Comparison of ENCODE assay signal across 20 mouse cellular contexts in genomic region chr19:33282985-33283384, GRCm38 (mm10).
A peak's percentile ranks its signal among the peaks of the same experiment; 100 is the strongest.
DNase-seq lines count a peak whose midpoint lies in the region; ATAC-seq and TF ChIP-seq lines count a peak whose summit lies in the region.
"Had no signal": no experiment of that assay in that cellular context is flagged by ENCODE, and none has a peak within 500 bp of the region (broad histone marks: within the 10 kb centered on the region; RNA-seq: fewer than 3 reads in every experiment).

No protein-coding gene starts in this region.

- intact Hi-C loops in gastrocnemius, adult 2 months (cut with DNase I): no loop called here
- intact Hi-C loops in gastrocnemius, postnatal 36 days (cut with DNase I): no loop called here

- no peak overlapping the region for H3K4me3 ChIP-seq in gastrocnemius, adult 2 months
- no peak overlapping the region for H3K4me3 ChIP-seq in liver, adult 2 months (ENCODE audit: insufficient read depth, low read depth, low read length)
- no peak overlapping the region for H3K4me3 ChIP-seq in liver, embryonic 12.5 days
- no peak overlapping the region for H3K4me3 ChIP-seq in cerebellum, adult 2 months (replicated peaks; ENCODE audit: insufficient read depth, low read depth, low read length)
- H3K4me3 ChIP-seq: kidney, embryonic 15.5 days; limb, embryonic 13.5 days had no signal

- peak; percentile 10; the same call in 1 of the 2 replicates for TF ChIP-seq CTCF in gastrocnemius, adult 2 months (IDR thresholded peaks at IDR 0.05)
- TF ChIP-seq CTCF in liver, adult 2 months (IDR thresholded peaks at IDR 0.05; ENCODE audit: low read depth, low read length): peak; percentile 22; the same call in 1 of the 2 replicates
- no peak for TF ChIP-seq CTCF in cerebellum, adult 2 months (IDR thresholded peaks at IDR 0.05; ENCODE audit: borderline replicate concordance, insufficient read depth, low read depth, low read length)

- H3K4me1 ChIP-seq in liver, adult 2 months (ENCODE audit: control insufficient read depth, insufficient read depth, low read length): no peaks in the 10 kb centered on the region
- no peaks in the 10 kb centered on the region for H3K4me1 ChIP-seq in liver, embryonic 12.5 days
- no peaks in the 10 kb centered on the region for H3K4me1 ChIP-seq in cerebellum, adult 2 months (ENCODE audit: control insufficient read depth, insufficient read depth, low read length)
- H3K4me1 ChIP-seq: kidney, embryonic 15.5 days; limb, embryonic 13.5 days had no signal

- no peak overlapping the region for H3K9ac ChIP-seq in liver, adult 2 months (ENCODE audit: low read depth, low read length)
- no peak overlapping the region for H3K9ac ChIP-seq in liver, embryonic 12.5 days
- H3K9ac ChIP-seq: kidney, embryonic 15.5 days; limb, embryonic 13.5 days had no signal

- H3K36me3 ChIP-seq in liver, adult 2 months (ENCODE audit: control insufficient read depth, insufficient read depth, low read length): no peaks in the 10 kb centered on the region
- no peaks in the 10 kb centered on the region for H3K36me3 ChIP-seq in liver, embryonic 12.5 days
- H3K36me3 ChIP-seq: kidney, embryonic 15.5 days; limb, embryonic 13.5 days had no signal

- TF ChIP-seq POLR2A in liver, adult 2 months (IDR thresholded peaks at IDR 0.05; ENCODE audit: extremely low read depth, insufficient read depth, low read length): no peak
- TF ChIP-seq POLR2A in cerebellum, adult 2 months (IDR thresholded peaks at IDR 0.05; ENCODE audit: borderline replicate concordance, insufficient read depth, low read length): no peak

- H3K79me2 ChIP-seq in liver, adult 2 months (ENCODE audit: control insufficient read depth, insufficient read depth, low read length): no peaks in the 10 kb centered on the region

- no peak for ATAC-seq in liver, embryonic 12.5 days
- no peak for ATAC-seq in megakaryocyte-erythroid progenitor cell, adult 5-6 weeks (replicated peaks; ENCODE audit: low FRiP score, low TSS enrichment, poor library complexity, severe bottlenecking)
- ATAC-seq: activated CD4-positive, CD25-positive, alpha-beta regulatory T cell, adult 4 months; forebrain, embryonic 16.5 days; midbrain, embryonic 16.5 days had no signal

- H3K27ac ChIP-seq in gastrocnemius, adult 2 months: no peak overlapping the region
- no peak overlapping the region for H3K27ac ChIP-seq in liver, adult 2 months (replicated peaks; ENCODE audit: insufficient read depth, low read depth, low read length)
- no peak overlapping the region for H3K27ac ChIP-seq in liver, embryonic 12.5 days
- no peak overlapping the region for H3K27ac ChIP-seq in cerebellum, adult 2 months (ENCODE audit: insufficient read depth, low read length)
- H3K27ac ChIP-seq: kidney, embryonic 15.5 days; limb, embryonic 13.5 days had no signal

- no peaks in the 10 kb centered on the region for H3K9me3 ChIP-seq in liver, embryonic 12.5 days (replicated peaks)
- H3K9me3 ChIP-seq: kidney, embryonic 15.5 days; limb, embryonic 13.5 days had no signal

- no peak for DNase-seq in gastrocnemius, adult 2 months
- DNase-seq in gastrocnemius, postnatal 36 days: no peak
- DNase-seq in liver, adult 2 months (ENCODE audit: extremely low read depth, low read depth, low spot score): no peak
- DNase-seq in 416B (ENCODE audit: low read depth) (peak; percentile 23), R1 (ENCODE audit: low read depth, low spot score) (peak; percentile 25)
- no peak for DNase-seq in cerebellum, adult 2 months
- DNase-seq: adrenal gland, postnatal 14 days; cerebellum, adult 11-12 months; cerebellum, postnatal 36 days; heart, adult 11 months; lung, adult 18-20 months; right cerebral cortex, postnatal 25 days; thymus, postnatal 4 days had no signal

- H3K27me3 ChIP-seq in liver, adult 2 months (ENCODE audit: control insufficient read depth, insufficient read depth, low read length): no peaks in the 10 kb centered on the region
- no peaks in the 10 kb centered on the region for H3K27me3 ChIP-seq in liver, embryonic 12.5 days (replicated peaks)
- no peaks in the 10 kb centered on the region for H3K27me3 ChIP-seq in cerebellum, adult 2 months (ENCODE audit: control insufficient read depth, insufficient read depth, low read length)
- H3K27me3 ChIP-seq: kidney, embryonic 15.5 days had no signal

- WGBS in liver, adult 2 months: 49% methylated on average over 3 of the region's 3 CpGs
- WGBS in liver, embryonic 12.5 days (ENCODE audit: insufficient replicate concordance): 40% methylated on average over 3 of the region's 3 CpGs
- 50% methylated on average over 3 of the region's 3 CpGs for WGBS in cerebellum, adult 2 months

- H3K4me2 ChIP-seq in liver, embryonic 12.5 days: no peak overlapping the region
- H3K4me2 ChIP-seq: kidney, embryonic 15.5 days; limb, embryonic 13.5 days had no signal

Comparison
In these comparisons a context has a peak if more than half of its experiments do, and no peak if none do; other contexts are left out.
1. DNase-seq: peak in 416B (single experiment) and R1 (single experiment); none in gastrocnemius, adult 2 months (single experiment), gastrocnemius, postnatal 36 days (0 of 2), liver, adult 2 months (single experiment) and cerebellum, adult 2 months (0 of 2).